Mouse (Mus musculus): ENCODE data around the gene Wfdc21.

Gene Wfdc21

DNA sequence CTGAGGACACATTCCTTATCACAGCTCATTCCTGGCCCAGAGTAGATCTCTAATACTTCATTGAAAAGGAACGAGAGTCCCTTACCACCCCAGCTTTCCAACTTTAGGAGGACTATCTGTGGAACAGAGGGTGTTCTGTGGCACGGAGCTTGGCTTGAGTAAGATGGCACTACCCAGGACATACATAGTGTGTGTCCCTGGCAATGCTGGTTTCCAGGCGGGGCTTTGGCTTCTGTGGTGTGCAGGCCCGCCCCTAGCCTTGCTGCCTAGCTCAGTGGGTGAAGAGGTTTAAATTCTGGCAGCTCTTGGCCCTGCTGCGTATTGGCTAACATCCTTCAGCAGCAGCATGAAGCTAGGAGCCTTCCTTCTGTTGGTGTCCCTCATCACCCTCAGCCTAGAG lies at the start of gene Wfdc21:
Wfdc21 (plus strand) TSS at position 260 of the 400 bp plus-strand sequence.
- DNase-seq: no peak

DNA sequence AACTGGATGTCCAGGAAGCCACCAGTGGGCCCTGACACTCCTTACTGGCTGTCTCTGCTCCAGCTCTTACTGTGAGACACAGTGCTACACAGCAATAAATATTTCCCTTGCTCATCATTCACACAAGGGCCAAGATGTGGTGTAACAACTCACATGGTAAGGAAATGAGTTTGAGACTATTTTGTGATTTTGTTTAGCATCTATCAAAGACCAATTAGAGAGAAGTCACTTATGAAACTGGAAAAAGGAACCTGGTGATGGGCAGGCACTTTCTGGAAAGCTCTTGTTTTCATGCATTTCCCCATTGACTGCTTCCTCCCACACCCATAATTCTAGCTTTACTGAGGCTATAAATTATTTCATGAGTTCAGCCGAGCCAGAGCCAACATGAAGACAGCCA lies 43.0 kb upstream of the Wfdc21 start, which contains the start of gene Wfdc17:
Wfdc17 (plus strand) TSS at position 287 of the 400 bp plus-strand sequence.
- no peak for DNase-seq

DNA sequence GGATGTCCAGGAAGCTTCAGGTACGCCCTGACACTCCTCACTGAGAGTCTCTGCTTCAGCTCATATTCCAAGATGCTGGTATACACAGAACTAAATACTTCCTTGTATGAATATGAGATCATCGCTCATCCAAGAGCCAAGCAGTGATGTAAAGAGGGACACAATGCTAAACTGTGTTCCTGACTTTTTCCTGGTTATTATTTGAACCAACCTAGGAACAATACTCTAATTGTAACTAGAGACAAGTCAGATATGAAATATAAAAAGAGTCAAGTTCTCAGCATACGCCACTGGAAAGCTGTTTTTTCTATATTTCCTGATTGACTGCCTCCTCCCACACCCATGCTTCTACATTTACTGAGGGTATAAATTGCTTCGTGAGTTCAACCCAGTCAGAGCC lies 38.0 kb upstream of the Wfdc21 start, which contains the start of gene Wfdc18:
Wfdc18 (plus strand) TSS at position 301 of the 400 bp plus-strand sequence.
- no peak for DNase-seq

DNA sequence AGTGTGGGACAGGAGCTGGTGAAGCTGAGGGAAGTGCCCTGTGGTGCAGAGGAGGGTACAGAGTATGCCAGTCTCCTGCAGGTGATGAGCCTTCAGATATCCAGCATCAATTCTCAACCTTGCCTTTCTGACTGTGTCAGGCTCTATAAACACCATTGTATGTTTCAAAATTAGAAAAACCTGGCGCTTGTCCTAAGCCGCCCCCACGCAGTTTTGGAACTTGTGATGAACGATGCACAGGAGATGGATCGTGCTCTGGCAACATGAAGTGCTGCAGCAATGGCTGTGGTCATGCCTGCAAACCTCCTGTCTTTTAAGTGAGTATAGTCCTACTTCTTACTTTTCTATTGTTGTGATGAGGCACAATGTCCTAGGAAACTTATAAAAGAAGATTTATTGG lies 37.1 kb upstream of the Wfdc21 start:
- DNase-seq: no peak

DNA sequence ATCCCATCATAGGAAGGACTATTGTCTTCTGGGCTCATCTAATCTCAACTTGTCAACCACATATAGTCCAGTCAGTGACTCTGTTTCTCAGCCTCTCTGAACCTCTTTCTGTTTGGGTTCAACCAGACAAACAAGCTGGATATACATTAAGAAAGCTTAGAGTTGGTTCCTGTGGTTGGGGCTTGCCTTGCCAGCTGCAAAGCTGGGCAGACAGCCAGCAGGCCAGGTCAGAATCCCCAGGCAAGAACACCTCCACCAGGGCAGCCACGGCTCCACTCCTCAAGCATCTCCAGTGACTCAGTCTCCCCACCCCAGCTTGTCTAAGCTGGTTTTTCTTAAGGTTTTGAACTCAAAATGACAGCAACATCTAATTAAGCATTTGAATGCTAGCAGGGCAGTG lies 34.1 kb upstream of the Wfdc21 start:
- no peak for DNase-seq

DNA sequence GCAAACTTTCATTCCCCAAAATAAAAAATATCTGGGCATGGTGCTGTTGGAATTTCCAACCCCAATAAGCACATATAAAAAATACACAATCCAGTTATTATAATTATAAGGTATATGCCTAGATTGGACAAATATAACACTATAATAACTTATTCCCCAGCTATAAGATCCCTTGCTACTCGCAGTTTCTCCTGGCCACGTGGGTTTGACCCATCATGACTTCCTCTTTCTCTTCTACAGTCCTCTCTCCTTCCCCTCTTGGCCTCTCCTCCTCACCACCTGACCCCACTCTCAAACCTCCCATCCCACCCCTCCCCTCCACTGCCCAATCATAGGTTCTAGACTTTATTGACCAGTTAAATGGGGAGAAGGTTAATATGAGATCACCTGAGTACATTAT lies 32.8 kb upstream of the Wfdc21 start:
- DNase-seq: no peak

DNA sequence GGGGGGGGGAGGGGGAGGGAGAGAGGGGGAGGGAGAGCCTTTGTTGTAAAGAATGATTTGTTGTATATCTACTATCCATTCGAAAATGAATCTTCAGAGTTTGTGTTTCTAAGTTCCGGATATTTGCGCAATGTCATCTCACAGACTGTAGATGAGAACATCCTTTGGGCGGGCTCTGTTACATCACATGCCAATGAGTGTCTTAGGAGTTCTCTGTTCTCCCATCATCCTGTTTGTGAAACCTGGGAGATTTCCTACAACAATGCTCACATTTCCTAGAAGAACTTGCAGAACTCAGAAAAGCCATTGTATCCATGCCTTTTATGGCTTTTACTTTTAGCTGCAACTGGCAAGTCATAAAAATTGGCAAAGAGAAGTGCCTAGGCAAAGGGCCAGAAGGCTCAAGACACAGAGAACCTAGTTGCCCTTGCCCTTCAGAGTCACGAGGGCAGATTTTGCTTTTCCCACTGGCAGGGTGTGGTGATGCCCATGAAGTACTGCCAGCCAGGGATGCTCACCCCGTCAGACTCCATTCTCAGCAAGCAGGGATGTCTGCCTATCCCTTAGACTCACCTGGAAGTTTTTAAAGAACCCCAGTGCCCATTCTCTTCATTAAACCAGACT lies 29.6 kb upstream of the Wfdc21 start:
- peak in 1 of 2 experiments; percentile 6 for DNase-seq

DNA sequence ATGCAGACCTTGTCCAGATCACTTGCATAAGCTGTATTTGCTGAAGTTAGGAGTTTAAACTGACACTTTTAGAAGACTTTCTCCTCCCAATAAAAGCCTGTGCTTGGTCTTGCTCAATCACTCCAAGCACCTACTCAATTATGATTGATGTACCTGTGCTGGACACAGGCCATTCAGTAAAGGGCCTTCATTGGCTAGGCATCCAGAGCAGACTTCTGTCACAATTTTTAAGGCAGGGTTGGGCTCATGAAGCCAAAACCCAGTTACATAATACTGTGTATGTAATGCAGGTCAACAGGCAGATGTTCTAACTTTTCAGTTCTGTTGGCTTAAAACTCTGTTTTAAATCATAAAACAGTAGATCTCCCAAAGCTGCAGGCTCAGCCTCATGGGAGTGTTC lies 26.0 kb upstream of the Wfdc21 start:
- no peak for DNase-seq

DNA sequence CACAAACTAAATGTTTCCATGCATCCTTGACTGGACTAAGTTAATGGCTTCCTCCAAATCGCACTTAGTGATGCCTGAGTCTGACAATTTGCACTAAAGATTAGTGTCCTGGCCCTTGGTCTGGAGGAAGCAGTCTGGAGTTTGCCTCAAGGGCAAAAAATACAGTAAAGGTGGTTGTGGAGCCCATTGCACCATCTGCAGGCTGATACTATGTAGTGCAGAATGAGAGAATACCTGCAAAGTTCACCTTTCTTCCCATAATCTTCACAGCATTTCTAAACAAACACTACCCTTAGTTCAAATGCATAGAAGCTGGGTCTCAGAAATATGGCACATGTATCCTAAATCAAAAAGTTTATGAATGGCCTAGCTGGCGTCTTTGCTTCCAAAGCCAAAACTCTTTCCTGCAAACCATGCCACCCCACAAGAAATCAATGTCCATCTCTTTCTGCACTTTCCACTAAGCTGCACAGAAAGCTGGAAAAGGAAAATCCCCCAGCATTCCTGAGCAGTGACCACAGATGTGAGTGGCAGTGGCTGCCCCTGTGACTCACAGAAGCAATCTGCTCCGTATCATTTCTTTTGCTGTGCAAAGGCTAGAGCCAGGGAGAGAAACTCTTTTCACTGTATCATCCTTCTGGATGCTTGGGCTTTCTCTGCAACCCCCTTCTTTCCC lies 17.8 kb upstream of the Wfdc21 start:
- DNase-seq: no peak

DNA sequence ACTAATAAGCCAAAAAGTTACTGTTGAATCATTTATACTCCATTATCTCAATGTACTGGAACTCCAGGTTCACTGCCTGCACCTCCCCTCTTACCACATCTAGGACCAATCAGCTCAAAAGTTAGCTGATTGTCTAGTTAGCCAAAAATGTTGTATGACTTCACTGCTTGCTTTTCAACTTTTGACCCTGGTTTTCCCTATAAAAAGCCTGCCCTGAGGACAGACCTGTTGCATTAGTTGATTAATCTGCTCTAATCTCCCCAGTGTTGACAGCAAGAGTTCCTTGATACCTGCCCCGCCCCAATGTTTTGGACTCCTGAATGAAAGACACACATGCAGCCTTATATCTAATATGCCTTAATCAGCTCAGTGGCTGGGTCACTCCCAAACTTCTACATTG lies 15.6 kb upstream of the Wfdc21 start:
- DNase-seq: no peak

DNA sequence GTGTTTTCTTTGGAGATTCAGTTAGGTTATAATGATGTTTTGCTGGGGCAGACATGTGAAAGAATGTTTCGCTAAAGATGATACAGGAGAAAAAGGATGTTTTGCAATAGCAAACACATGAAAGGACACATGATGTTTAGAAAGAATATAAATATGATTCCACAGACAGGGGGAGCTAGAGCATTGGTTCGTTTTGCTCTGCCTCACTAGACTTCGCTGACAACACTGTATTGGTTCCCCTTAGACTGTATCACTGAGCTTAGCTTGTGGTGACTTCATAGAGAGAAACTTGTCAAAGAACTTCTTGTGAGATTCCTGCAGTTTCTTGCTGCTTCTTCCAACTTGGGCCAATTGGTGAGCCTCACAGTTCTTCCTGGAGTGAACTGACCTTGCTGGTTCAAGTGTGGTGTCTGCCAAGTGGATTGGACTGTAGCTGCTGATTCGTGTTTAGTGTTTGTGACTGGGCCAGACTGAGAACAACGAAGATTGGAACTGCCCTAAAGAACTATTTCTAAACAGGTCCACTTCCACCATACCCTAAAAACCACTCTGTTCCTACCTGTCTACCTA lies 13.6 kb upstream of the Wfdc21 start:
- DNase-seq: no peak

DNA sequence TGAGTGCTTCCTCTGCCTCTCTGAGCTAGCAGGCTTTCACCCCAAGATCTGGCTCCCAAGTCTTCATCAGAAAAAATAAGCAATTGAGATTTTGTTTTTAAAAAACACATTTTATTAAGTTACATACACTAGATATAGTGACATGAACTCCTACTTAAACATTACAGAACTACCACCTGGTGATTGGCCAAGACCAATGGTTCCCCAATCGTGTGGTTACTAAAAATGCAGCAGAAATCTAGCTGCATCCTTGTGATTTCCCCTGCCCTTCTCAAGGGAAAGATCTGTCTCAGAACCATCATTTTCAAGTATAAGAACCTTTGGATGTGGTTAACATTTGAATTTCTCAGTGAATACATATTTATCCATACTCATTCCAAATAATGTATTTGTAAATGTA lies 12.5 kb upstream of the Wfdc21 start:
- DNase-seq: no peak

DNA sequence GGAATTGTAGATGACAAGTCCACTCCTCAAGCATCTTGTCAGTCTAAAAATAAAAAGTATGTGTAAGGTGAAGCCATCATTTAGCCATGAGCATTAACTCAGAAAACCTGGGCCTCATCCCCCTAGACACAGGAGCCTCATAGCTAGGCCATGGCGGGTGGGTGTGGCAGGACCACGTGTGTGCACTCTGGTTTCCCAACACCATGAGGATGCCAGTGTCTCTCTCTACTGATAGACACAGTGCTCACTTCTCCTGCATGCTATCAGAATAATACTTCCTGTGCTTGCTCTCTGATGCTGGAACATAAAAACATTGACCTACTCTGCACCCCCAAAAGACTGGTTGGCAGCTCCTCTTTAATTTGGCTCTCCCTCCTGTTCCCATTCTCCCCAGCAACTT lies 10.9 kb upstream of the Wfdc21 start:
- DNase-seq: no peak

DNA sequence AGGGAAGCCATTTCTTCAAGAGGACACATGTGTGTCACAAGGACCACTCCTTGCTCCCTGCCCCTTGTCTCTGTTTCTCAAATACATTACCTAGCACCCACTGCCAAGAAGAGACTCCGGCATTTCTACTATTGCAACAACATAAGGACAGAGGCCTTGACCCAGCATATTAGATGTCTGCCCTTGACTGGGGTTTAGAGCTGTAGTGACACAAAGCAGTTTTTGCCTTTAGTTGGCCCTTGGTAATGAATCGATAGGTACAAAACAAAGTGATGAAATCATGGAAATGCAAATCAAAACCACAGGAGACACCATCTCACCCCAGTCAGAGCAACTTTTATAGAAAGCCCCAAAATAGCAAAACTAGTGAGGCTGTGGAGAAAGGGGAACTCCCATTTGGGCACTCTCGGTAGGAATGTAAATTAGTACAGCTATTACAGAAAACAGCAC lies 9.6 kb upstream of the Wfdc21 start:
- no peak for DNase-seq

DNA sequence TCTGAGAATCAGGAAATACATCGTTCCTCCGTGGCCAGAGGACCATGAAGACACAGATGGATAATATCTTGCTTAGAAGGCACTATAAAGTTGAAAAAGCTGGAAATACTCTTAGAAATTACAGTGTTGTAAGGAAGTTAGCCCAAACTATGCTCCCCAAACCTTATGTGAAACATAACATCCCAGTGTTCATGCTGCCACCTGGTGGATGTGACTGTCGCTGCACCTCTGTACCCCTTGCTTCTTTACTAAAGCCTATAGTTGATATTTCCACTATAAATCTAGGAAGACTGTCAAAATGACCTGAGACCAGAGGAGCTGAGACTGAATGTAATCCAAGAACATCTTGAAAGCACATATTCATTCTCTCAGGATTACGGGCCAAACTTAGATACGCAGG lies 7.5 kb upstream of the Wfdc21 start:
- peak; percentile 75 to 87 for DNase-seq

DNA sequence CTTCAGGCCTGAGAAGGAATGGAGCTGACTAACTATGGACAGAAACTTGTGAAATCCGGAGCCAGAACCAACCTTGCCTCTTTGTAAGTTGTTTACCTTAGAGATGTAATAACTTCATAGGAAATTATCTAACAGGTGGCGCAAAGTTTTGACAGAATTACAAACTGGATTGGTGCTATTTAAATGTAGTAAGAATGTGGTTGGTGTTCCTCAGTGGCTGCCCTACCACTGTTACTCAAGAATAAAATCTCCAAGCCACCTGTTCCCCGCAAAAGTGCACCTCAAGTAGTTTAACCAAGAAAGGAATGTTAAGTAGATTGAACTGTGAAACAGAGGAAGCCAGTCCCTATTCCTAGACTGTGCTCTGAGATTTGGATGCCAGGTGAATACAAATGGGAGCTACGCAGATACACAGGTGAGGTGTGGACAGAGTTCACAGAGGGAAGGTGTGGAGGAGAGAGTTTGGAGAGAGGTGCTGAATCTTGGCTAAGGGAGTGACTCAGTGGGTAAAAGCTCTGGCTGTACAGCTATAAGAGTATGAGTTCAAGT lies 6.2 kb upstream of the Wfdc21 start:
- no peak for DNase-seq

DNA sequence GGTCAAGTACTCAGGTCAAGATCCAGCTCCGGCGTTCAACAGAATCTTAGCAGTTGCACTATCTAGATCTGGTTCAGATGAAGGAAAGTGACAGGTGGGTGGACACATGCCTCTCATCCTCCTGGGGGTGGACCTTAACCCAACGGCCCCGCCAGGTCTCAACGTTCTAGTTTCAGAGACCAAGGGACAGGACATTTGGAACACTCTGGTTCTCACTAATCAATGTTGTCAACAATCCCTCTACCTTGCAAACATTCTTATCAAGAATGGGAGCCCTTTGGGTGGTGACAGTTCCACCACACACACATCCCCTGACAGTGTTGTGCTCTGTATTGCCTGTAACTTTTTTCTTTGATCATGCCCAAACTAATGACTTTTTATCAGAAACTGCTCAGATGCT lies 4.9 kb upstream of the Wfdc21 start:
- DNase-seq: no peak

DNA sequence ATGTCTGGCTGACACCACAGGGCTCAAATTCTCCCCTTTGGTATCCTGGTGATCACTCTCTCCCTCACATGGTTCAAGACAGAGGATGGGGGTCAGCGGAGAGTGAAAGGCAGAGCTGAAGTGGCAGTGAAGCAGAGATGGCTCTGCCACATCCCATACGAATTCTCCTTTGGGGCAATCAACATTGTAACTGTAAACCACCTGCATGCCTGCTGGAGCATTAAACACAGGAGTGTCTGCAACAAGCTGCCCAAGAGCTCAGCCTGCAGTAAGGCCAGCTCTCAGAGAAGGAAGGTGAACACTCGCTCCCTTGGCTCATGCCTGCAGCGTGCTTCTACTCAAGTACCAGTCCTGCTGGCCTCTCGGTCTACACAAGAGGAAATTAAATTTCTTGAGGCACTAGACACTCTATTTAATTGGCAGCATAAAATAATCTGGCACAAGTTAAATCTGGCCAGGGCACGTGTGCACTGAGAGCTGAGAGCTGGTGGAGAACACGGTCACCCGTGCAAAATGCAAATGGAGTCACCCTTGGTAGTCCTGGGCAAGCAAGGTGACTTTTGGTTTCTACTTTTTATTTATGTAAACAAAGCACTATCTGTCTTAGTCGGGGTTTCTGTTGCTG lies 3.9 kb upstream of the Wfdc21 start:
- DNase-seq: peak in 1 of 2 experiments; percentile 36

DNA sequence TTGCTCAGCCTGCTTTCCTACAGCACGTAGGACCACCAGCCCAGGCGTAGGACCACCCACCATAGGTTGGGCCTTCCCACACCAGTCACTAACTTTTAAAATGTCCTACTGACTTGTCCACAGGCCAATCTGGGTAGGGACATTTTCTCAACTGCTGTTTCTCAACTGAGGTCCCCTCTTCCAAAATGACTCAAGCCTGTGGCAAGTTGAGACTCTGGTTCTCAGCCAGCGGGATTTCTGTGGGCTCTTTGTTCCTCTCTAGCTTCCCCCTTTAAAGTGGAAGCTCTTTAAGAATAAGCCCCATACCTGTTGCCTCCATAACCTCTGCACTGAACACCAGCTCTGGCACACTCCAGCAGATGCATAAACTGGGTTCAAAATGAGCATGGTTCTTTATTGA lies 3.2 kb upstream of the Wfdc21 start:
- DNase-seq: no peak

DNA sequence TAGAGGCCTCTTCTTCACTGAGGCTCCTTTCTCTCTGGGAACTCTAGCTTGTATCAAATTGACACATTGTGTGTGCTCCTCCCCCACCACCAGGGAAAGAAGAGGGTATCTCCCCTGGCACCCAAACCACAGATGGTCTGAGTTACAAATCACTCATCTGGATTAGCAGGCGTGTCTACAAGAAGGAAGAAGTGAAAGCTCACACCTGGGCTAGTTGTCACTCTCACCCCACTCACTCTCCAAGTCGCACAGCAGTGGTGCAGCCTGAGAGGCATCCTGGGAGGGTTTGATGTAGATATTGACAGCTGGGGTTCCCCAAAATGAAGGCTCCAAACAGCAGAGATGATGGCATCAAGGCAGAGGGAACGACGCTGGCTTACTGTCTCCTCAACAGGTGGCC lies 588 bp upstream of the Wfdc21 start:
- DNase-seq: no peak

DNA sequence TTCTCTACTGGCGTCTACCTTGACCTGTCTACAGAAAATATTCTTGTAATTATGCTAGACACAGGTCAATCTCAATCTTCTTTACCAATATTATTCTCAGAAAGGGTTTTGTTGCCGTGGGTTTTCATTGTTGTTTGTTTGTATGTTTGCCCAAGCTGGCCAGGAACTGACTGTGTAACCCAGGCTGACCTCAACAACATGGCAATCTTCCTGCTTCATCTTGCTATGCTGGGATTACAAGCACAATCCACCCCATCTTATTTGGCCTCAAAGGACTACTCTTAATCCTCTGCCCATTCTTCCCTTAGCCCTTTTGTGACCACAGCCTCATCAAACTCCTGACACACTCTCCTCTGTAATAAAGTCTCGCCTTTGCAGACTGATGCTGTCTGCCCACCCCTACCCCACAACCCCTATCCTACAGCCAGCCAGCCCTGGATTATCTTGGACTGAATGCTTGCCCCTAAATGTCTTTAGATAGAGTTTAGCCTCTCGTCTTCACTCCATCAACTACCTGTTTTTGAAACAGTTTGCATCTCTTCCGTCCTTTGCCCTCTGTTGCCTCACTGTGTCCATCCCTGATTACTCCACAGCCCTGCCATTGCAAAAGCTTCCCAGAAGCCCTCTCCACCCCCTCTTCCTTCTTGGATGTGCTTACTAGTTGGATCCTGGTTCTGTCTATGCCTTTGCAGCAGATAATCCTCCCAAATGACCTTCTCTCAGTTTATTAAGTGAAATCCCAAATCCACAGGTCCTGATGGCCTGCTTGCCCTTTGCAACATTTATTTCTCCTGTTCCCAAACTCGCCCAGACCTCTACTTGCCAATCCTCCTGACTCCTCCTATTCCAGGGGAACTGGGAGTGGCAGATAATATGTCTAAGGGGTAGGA lies 881 bp downstream of the Wfdc21 start:
- no peak for DNase-seq

DNA sequence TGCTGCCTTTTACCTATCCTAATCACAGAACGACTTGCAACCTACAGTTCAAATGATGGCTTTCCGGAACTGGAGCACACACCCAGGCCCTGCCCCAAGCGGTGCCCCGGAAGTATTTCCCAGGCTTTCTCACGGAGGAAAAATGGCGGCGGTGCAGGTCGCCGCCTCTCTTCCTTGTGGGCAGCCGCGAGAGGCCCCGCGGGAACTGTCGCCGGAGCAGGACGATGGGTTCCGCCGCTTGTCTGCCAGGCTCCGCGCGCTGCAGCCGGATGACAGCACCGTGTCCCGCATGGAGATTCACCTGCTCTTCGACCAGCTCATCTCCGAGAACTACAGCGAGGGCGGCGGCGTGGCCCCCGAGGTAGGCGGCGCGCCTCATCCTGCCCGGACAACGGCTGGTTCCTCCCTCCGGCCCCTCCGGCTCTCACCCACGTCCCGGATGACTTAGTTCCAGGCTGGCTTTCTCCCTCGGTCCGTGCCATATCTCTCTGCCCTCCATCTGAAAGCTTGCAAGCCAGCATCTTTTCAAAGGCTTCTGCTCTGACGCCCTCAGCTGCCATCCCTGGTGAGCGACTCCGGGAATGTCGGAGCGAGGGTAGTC lies 6.9 kb downstream of the Wfdc21 start, which contains the start of gene Heatr6:
Heatr6 (plus strand) TSS at position 116 of the 601 bp plus-strand sequence.
- DNase-seq: peak; percentile 93 to 95
